Mouse (Mus musculus) adrenal gland, adult 18-20 months (tissue): ENCODE measurements at regions not wholly inside any gene's neighbourhood (a gene's known extent, or its start where the extent isn't known, plus 50 kb on each side); places are given as distances from the start of the nearest gene placed in this dataset.
A peak's percentile ranks its signal among the peaks of the same experiment; 100 is the strongest.

ENCODE experiments used
- DNase-seq, 2 experiments: peaks; one replicate each; pipeline ENCODE4 v3.0.0; 2021 to 2022; ENCODE audit warnings: low spot score in 2 of 2

- no peak for DNase-seq
Measured at GRCm38 (mm10) chr9:23535872-23536271, 313.0 kb downstream of the Bmper start.

GRCm38 (mm10) chr9:23538051-23538450, 315.2 kb downstream of the Bmper start:
- peak in 1 of 2 experiments; percentile 17 for DNase-seq

GRCm38 (mm10) chr9:23551692-23552091, 328.8 kb downstream of the Bmper start:
- DNase-seq, result no peak

DNA sequence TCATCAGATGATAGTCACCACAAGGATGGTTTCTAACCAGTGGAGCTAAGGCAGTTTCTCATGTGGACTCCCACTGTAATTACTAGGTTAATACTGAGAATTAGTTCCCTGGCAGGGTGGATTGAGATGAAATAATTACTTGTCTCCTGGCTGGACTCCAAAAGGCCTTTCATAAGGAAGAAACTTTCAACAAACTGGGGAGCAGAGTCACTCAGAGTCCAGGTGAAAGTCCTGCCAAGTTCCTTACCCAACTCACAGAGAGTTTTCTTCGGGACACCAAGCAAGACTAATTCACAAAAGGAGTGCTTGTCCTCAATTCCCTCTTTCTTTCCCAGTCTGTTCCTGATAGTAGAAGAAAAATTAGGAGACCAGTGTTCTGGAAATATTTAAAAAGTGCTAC, 330.9 kb downstream of the Bmper start:
- no peak for DNase-seq

- DNase-seq, result no peak
Measured at GRCm38 (mm10) chr9:23557601-23558000, 334.7 kb downstream of the Bmper start.

DNA sequence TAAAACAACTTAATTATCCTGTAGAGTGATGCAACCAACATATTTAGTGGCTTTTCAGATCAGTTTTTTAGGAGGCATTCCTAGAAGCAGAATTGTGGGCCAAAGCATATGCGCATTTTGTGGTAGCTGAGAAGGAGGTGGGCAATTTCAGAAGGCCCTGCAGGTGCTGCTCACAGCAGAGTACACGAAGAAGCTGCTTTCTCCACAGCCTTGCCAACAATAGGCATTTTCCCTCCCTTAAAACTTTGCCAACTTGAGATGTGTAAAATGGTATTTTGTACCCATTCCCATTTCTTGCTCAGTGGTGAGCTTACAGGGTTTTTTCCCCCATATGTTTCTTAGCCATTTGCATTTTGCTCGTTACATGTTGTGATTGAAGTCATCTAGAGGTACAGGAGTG, 339.0 kb downstream of the Bmper start:
- no peak for DNase-seq

DNA sequence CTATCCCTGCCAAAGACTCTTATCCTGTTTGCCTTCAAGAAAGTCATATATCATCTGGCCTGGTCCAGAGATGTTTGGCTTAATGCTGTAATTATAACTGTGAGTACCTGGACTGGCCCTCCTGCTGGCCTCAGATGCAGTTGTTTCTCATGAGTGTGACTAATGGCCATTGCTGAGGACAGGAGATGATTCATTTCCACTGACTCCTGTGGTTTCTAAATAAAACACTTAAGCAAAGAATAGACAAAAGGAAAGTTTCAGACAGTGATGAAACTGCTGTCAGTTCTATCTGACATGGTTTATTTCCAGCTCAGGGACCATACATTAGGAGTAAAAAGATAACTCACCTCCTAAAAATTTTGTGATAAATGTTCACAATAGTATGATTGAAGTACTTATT, 344.2 kb downstream of the Bmper start:
- no peak for DNase-seq

GRCm38 (mm10) chr9:23570150-23570549, 347.3 kb downstream of the Bmper start:
- DNase-seq, result no peak

GRCm38 (mm10) chr9:23576314-23576713, 353.4 kb downstream of the Bmper start:
- no peak for DNase-seq

DNA sequence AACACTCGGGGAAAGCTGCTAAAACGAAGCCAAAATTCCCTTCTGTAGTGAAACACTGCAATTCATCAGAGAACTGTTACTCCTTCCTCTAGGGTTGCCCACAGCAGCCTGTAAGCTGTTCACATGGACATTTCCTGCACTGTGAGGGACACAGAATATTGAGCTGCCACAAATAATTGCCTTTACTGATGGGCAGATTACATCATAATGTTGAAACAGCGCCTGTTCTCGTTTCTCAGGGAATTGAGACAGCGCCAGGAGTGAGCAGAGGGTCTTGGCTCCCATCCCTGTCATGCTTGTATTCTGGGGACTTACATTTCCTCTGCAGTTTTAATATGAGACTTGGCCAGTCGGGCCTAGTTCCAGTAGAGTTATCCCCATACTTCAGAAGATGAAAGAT, 357.3 kb downstream of the Bmper start:
- DNase-seq, result no peak

- DNase-seq, result peak; percentile 52 to 73
Measured at GRCm38 (mm10) chr9:23581039-23581606, 358.2 kb downstream of the Bmper start.

GRCm38 (mm10) chr9:23584561-23584960, 361.7 kb downstream of the Bmper start:
- no peak for DNase-seq

DNA sequence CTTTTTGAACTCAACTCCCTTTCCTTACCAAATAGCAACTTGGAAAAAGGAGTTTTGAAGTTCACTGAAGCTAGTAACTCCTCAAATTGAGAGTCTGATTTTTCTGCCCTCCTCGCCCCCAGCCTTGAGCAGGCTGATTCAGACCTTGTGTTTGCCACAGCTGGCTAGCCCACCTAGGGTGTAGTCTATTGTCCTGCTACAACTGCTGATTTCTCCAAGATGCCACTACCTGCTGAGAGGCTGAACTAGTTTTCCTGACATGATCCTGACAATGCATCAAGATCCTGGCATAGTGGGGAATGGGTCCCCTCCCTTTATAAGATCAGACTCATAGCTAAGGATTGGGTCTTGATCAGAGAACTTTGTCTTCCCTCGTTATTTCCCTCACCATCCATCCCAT, 366.1 kb downstream of the Bmper start:
- DNase-seq, result no peak

GRCm38 (mm10) chr9:23591906-23592305, 369.0 kb downstream of the Bmper start:
- no peak for DNase-seq

DNA sequence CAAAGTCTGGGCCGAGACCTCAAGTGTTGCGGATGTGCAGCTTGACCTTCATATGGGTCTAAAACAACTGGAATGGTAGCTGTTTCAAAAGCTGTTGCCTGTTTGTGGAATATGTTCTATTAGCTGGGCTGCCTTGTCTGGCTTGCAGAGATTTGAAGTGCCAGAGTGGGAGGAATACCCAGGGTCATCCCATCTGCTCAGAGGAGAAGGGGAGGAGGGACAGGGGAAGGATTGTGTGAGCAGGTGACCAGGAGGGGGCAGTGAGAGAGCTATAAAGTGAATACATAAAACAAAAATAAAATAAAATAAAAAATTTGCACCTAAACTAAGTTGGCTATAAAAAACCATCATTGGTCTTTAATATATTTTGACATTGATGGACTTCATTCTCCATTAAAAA, 377.7 kb downstream of the Bmper start:
- DNase-seq, result no peak
